Mouse (Mus musculus) kidney, adult 2 months (tissue): Measurements from ENCODE around the gene Dop1b. TPM values are rescaled to one million over a fixed set of nuclear protein-coding genes. Genes with fewer than 3 reads are reported as not detected.

Experiments used
- DNase-seq: peaks from one replicate; pipeline ENCODE4 v3.0.0; 2021
- H3K27ac ChIP-seq: fragments of 200-500 bp; 2 replicates; pipeline ENCODE4 v1.5.1; 2012; ENCODE audit warnings: low read depth, low read length, control low read depth, inconsistent platforms; ENCODE audit not compliant: insufficient read depth
- H3K27me3 ChIP-seq: fragments of 200-500 bp; replicated peaks from 2 replicates; pipeline ENCODE4 v1.6.1; 2012; ENCODE audit warnings: mild to moderate bottlenecking, moderate library complexity, low read length, inconsistent platforms; ENCODE audit not compliant: control insufficient read depth, insufficient read depth
- H3K36me3 ChIP-seq: fragments of 200-500 bp; 2 replicates; pipeline ENCODE4 v1.6.1; 2012; ENCODE audit warnings: mild to moderate bottlenecking, moderate library complexity, low read length, inconsistent platforms; ENCODE audit not compliant: control insufficient read depth, insufficient read depth
- H3K4me1 ChIP-seq: fragments of 200-500 bp; 2 replicates; pipeline ENCODE4 v1.6.1; 2011; ENCODE audit warnings: low read length; ENCODE audit not compliant: control insufficient read depth, insufficient read depth
- H3K4me3 ChIP-seq: fragments of 200-500 bp; 2 replicates; pipeline ENCODE4 v1.5.1; 2011; ENCODE audit warnings: mild to moderate bottlenecking, low read depth, low read length, control low read depth; ENCODE audit not compliant: insufficient read depth
- CTCF ChIP-seq: fragments of 200-500 bp; conservative IDR thresholded peaks from 2 replicates; pipeline ENCODE4 v1.5.1; 2011; ENCODE audit warnings: low read depth, mild to moderate bottlenecking, control low read depth, low read length, moderate library complexity, mixed read lengths; ENCODE audit not compliant: insufficient read depth, insufficient read length
- POLR2A ChIP-seq: fragments of 200-500 bp; IDR thresholded peaks from one replicate; pipeline ENCODE4 v1.6.1; 2011; ENCODE audit warnings: low read depth, low read length, control low read depth
- WGBS: fragments of 180-500 bp; shearing (Covaris S2); methylation state at CpG from one replicate; pipeline ENCODE4 v1.1.7; 2018; 5-methylcytosine and 5-hydroxymethylcytosine counted together
- polyA plus RNA-seq: library from polyadenylated mRNA; depleted of rRNA; stranded (reverse); fragments of >200 nt; gene quantifications from 2 replicates; pipeline ENCODE4 v1.2.3, GENCODE M21; 2012

Gene Dop1b
- polyA plus RNA-seq, 1 experiment: 23.8 TPM

- Histone ChIP-seq H3K4me1 (no peaks in the 10 kb centered on the region), H3K36me3 (no peaks in the 10 kb centered on the region), H3K27me3 (no peaks in the 10 kb centered on the region), H3K4me3 (no peak overlapping the region), H3K27ac (no peak overlapping the region)
- TF ChIP-seq CTCF (no peak), POLR2A (no peak)
- DNase-seq: no peak
- WGBS: 92% methylated on average over 10 of the region's 10 CpGs
Observed at GRCm38 (mm10) chr16:93744804-93745340, 33.2 kb downstream of the Dop1b start.

GRCm38 (mm10) chr16:93746397-93746796, 34.7 kb downstream of the Dop1b start:
- Histone ChIP-seq H3K27me3 (no peaks in the 10 kb centered on the region), H3K27ac (no peak overlapping the region)
- 90% methylated on average over 8 of the region's 8 CpGs for WGBS

GRCm38 (mm10) chr16:93746957-93747356, 35.3 kb downstream of the Dop1b start:
- no peaks in the 10 kb centered on the region for H3K4me1 ChIP-seq
- peak; percentile 6 for DNase-seq
- TF ChIP-seq POLR2A (no peak), CTCF (peak; percentile 50)
- WGBS: 98% methylated on average over 4 of the region's 4 CpGs
- H3K27me3 ChIP-seq: no peaks in the 10 kb centered on the region
- no peak overlapping the region for H3K27ac ChIP-seq
- no peaks in the 10 kb centered on the region for H3K36me3 ChIP-seq
- no peak overlapping the region for H3K4me3 ChIP-seq

More at GRCm38 (mm10) chr16:93746397-93746796, 34.7 kb downstream of the Dop1b start:
- Histone ChIP-seq H3K4me3 (no peak overlapping the region), H3K36me3 (no peaks in the 10 kb centered on the region), H3K4me1 (no peaks in the 10 kb centered on the region)
- TF ChIP-seq POLR2A: no peak
- no peak for TF ChIP-seq CTCF
- no peak for DNase-seq

- TF ChIP-seq POLR2A: no peak
- TF ChIP-seq CTCF: no peak
- Histone ChIP-seq H3K4me3 (no peak overlapping the region), H3K4me1 (no peaks in the 10 kb centered on the region), H3K36me3 (no peaks in the 10 kb centered on the region), H3K27me3 (no peaks in the 10 kb centered on the region), H3K27ac (no peak overlapping the region)
- no peak for DNase-seq
- WGBS: 82% methylated on average over 6 of the region's 6 CpGs
Observed at GRCm38 (mm10) chr16:93747421-93747820, 35.7 kb downstream of the Dop1b start.

- Histone ChIP-seq H3K4me1 (no peaks in the 10 kb centered on the region), H3K27ac (no peak overlapping the region), H3K36me3 (no peaks in the 10 kb centered on the region), H3K4me3 (no peak overlapping the region), H3K27me3 (no peaks in the 10 kb centered on the region)
- 85% methylated on average over 15 of the region's 15 CpGs for WGBS
- DNase-seq: no peak
- no peak for TF ChIP-seq POLR2A
- TF ChIP-seq CTCF: no peak
Observed at GRCm38 (mm10) chr16:93749147-93749910, 37.6 kb downstream of the Dop1b start.

- WGBS: 79% methylated on average over 6 of the region's 6 CpGs
- Histone ChIP-seq H3K4me1 (no peaks in the 10 kb centered on the region), H3K27ac (no peak overlapping the region), H3K36me3 (no peaks in the 10 kb centered on the region), H3K27me3 (no peaks in the 10 kb centered on the region), H3K4me3 (no peak overlapping the region)
- DNase-seq: no peak
- no peak for TF ChIP-seq CTCF
- TF ChIP-seq POLR2A: no peak
Observed at GRCm38 (mm10) chr16:93750464-93750863, 38.8 kb downstream of the Dop1b start.

GRCm38 (mm10) chr16:93751816-93752215, 40.1 kb downstream of the Dop1b start:
- no peak for DNase-seq
- TF ChIP-seq POLR2A: no peak
- no peak for TF ChIP-seq CTCF
- Histone ChIP-seq H3K27me3 (no peaks in the 10 kb centered on the region), H3K4me3 (no peak overlapping the region), H3K36me3 (no peaks in the 10 kb centered on the region), H3K4me1 (no peaks in the 10 kb centered on the region), H3K27ac (no peak overlapping the region)
- WGBS: 64% methylated on average over 5 of the region's 5 CpGs
